Mouse (Mus musculus) T-helper 2 cell (primary cell): ENCODE measurements around the gene Krt79.

Source experiments
- in situ Hi-C: fragments of 300-600 bp; cut with MboI, MseI; formaldehyde crosslinking; loops from one replicate; pipeline ENCODE4 v1.15.1; 2025; ENCODE audit warnings: high pct_unique_total_duplicates

Krt79 gene

GRCm38 (mm10) chr15:101938600-101939308 is 1.4 kb downstream of the Krt79 start:
- in situ Hi-C loops: no loop called here

DNA sequence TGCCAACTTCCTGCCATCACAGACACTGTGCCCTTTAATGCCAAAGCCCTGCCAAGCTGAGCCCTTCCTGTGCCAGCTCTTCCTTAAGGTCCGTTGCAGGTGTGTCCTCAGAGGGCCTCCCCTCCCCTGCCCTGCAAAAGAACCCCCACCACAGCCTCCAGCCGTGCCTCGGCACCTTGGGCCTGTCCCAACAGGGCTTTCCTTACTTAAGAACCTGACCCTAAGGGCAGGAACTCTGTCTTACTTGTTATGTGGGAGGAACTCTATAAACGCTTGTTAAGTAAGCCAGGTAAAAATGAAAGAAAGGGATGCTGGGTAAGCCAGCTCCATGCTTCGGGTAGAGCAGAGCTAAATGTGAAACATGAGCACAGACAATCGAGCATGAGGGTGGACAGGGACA is 7.1 kb downstream of the Krt79 start:
- in situ Hi-C loops: no loop called here

GRCm38 (mm10) chr15:101929666-101930065 is 10.5 kb downstream of the Krt79 start:
- in situ Hi-C loops: no loop called here

- in situ Hi-C loops: no loop called here
These were observed 11.0 kb downstream of the Krt79 start for GRCm38 (mm10) chr15:101929087-101929486.

GRCm38 (mm10) chr15:101927340-101928080 is 12.6 kb downstream of the Krt79 start:
- in situ Hi-C loops: no loop called here

GRCm38 (mm10) chr15:101925041-101925440 is 15.1 kb downstream of the Krt79 start:
- in situ Hi-C loops: no loop called here

GRCm38 (mm10) chr15:101924635-101925034 is 15.5 kb downstream of the Krt79 start, which contains the start of gene Krt4:
Gene Krt4, minus strand, starts transcription at chr15:101924735.
- in situ Hi-C loops: no loop called here

GRCm38 (mm10) chr15:101922296-101922695 is 17.8 kb downstream of the Krt79 start:
- in situ Hi-C loops: no loop called here

GRCm38 (mm10) chr15:101916072-101916471 is 24.1 kb downstream of the Krt79 start:
- in situ Hi-C loops: loop anchor here (5.0 kb wide), 1 partner anchor 899 kb away; no protein-coding TSS in a partner anchor

- in situ Hi-C loops: no loop called here
These were observed 35.3 kb downstream of the Krt79 start for GRCm38 (mm10) chr15:101904849-101905248.

GRCm38 (mm10) chr15:101902171-101903149 is 37.7 kb downstream of the Krt79 start:
- in situ Hi-C loops: no loop called here

GRCm38 (mm10) chr15:101895216-101895615 is 44.9 kb downstream of the Krt79 start:
- in situ Hi-C loops: no loop called here

GRCm38 (mm10) chr15:101892820-101893219 is 47.3 kb downstream of the Krt79 start, which contains the start of gene Krt76:
Gene Krt76, minus strand, starts transcription at chr15:101892920.
- in situ Hi-C loops: no loop called here

- in situ Hi-C loops: loop anchor here (10.0 kb wide), 1 partner anchor 185 kb away; no protein-coding TSS in a partner anchor
These were observed 60.3 kb downstream of the Krt79 start for GRCm38 (mm10) chr15:101879776-101880175.
